ENCODE assay signal across 8 mouse cellular contexts in genomic region chr5:34187601-34188316, GRCm38 (mm10). TPM values are rescaled to one million over a fixed set of nuclear protein-coding genes. Genes with fewer than 3 reads are reported as not detected.
A peak's percentile ranks its signal among the peaks of the same experiment; 100 is the strongest.
DNase-seq lines count a peak whose midpoint lies in the region; ATAC-seq lines count a peak whose summit lies in the region.

TSS of gene Mxd4 (minus strand) at chr5:34187720.

- peak within 1 kb of the TSS; percentile 92 for H3K9ac ChIP-seq in hindbrain, embryonic 16.5 days (ENCODE audit: low read depth, low read length)

- no peaks in the 10 kb centered on the region for H3K9me3 ChIP-seq in hindbrain, embryonic 16.5 days (ENCODE audit: control insufficient read depth, low read length)

- H3K27me3 ChIP-seq in hindbrain, embryonic 16.5 days (replicated peaks; ENCODE audit: control insufficient read depth, insufficient read depth, low read length), result no peaks in the 10 kb centered on the region

- peak within 1 kb of the TSS; percentile 81 for H3K4me2 ChIP-seq in hindbrain, embryonic 16.5 days (ENCODE audit: low read length)

- peak; percentile 99 for ATAC-seq in hindbrain, embryonic 16.5 days

- under 1% methylated on average over 59 of the region's 60 CpGs for WGBS in hindbrain, embryonic 16.5 days
- WGBS in macrophage (ENCODE audit: missing documents), result 1% methylated on average over 55 of the region's 60 CpGs

- DNase-seq in WW6 (ENCODE audit: low read depth, low spot score), result peak; percentile 95
- DNase-seq in cerebellum, postnatal 4 days (ENCODE audit: low spot score in 2 of 2), result peak; percentile 96 to 99
- DNase-seq in gastrocnemius, adult 18-20 months (ENCODE audit: low spot score), result peak; percentile 100
- peak; percentile 98 to 99 for DNase-seq in left cerebral cortex, adult 18-20 months (ENCODE audit: low spot score in 2 of 2)
- peak; percentile 100 for DNase-seq in right cerebral cortex, adult 18-20 months
- DNase-seq in urinary bladder, postnatal 10 days (ENCODE audit: low spot score), result peak; percentile 98

- H3K36me3 ChIP-seq in hindbrain, embryonic 16.5 days (ENCODE audit: control insufficient read depth, insufficient read depth, low read length), result no peaks in the 10 kb centered on the region; the same call in 1 of the 2 replicates
- peaks cover 9% of the 10 kb centered on the region; the same call in 1 of the 2 replicates for H3K36me3 ChIP-seq in macrophage (ENCODE audit: inconsistent target)

- peak within 1 kb of the TSS; percentile 93 for H3K27ac ChIP-seq in hindbrain, embryonic 16.5 days (ENCODE audit: low read depth, low read length)
- peak within 1 kb of the TSS; percentile 55 for H3K27ac ChIP-seq in macrophage

- peak within 1 kb of the TSS; percentile 97 for H3K4me3 ChIP-seq in hindbrain, embryonic 16.5 days (ENCODE audit: low read length)
- peak within 1 kb of the TSS; percentile 58 for H3K4me3 ChIP-seq in macrophage (ENCODE audit: inconsistent target)

- H3K79me2 ChIP-seq in macrophage (ENCODE audit: inconsistent target), result peaks cover 22% of the 10 kb centered on the region; the same call in 1 of the 2 replicates

- peaks cover 45% of the 10 kb centered on the region for H3K4me1 ChIP-seq in hindbrain, embryonic 16.5 days (ENCODE audit: control insufficient read depth, insufficient read depth, low read depth, low read length)

RNA-seq across cellular contexts. Expression of gene Mxd4, which starts in this region (rescaled TPM):
- total RNA-seq in gastrocnemius, adult 18-20 months (2021), result 10 to 100 TPM; 24.5 to 25.4 TPM
- polyA plus RNA-seq in hindbrain, embryonic 16.5 days (2015; fragmentation: Nextera tagmentation; extraction: Ambion mirVana), result 31.0 and 33.9 TPM in 2 replicates
- 10 to 100 TPM; 74.0 to 80.4 TPM for total RNA-seq in left cerebral cortex, adult 18-20 months (2021)
- total RNA-seq in macrophage (2018; cell fraction: chromatin; rRNA removed), result 10 to 100 TPM in 15 of 26 experiments, 1 to 10 TPM in 11; 2.4 to 76.8 (median 12.6) TPM
- total RNA-seq in macrophage (2018; cell fraction: cytosol; rRNA removed), result 10 to 100 TPM in 25 of 26 experiments, 1 to 10 TPM in 1; 7.0 to 65.5 (median 17.4) TPM
- total RNA-seq in macrophage (2018; cell fraction: nucleus; rRNA removed), result 10 to 100 TPM in 16 of 26 experiments, 1 to 10 TPM in 10; 5.2 to 65.4 (median 12.5) TPM
- polyA plus RNA-seq in macrophage (2018), result 14.0 to 47.5 TPM (median 34.3 TPM) in 3 replicates

Comparison
In these comparisons a context has a peak if more than half of its experiments do, and no peak if none do; other contexts are left out.
1. Peak in every context shown above with its lines: DNase-seq, ATAC-seq, H3K4me3 ChIP-seq and H3K27ac ChIP-seq.